Mouse (Mus musculus): ENCODE data around the gene Chdh. TPM values are rescaled to one million over a fixed set of nuclear protein-coding genes. Genes with fewer than 3 reads are reported as not detected.

The Chdh gene
- polyA plus RNA-seq, 1 experiment from 2014 or later = 1.4 TPM

DNA sequence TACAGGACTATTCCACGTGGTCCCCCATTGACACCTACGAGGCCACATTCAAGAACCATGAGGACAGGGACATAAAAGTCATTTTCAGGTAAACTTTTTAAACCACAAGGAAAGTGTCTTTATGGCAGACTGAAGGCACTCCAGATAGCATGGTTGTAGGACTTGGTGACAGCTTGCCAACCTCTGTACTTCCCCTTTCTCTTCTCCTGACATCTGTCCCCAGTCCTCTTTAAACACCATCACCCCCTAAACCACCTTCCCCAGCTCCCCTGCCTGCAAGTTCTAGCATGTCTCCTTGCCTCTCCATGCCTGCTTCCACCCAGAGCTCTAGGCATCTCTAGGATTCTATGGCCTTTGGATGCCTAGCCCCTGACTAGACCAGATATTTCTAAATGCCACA, 56.0 kb downstream of the Chdh start:
- Histone ChIP-seq H3K4me3 (ENCODE audit: low read depth, low read length) (no peak overlapping the region), H3K9me3 (ENCODE audit: control insufficient read depth) (no peaks in the 10 kb centered on the region), H3K27me3 (replicated peaks; ENCODE audit: control insufficient read depth, insufficient read depth, low read length) (no peaks in the 10 kb centered on the region), H3K4me2 (replicated peaks; ENCODE audit: low read depth) (no peak overlapping the region), H3K27ac (ENCODE audit: low read depth, low read length) (no peak overlapping the region), H3K4me1 (replicated peaks; ENCODE audit: control insufficient read depth, insufficient read depth, low read length) (no peaks in the 10 kb centered on the region), H3K9ac (ENCODE audit: low read depth, low read length) (no peak overlapping the region), H3K36me3 (ENCODE audit: control insufficient read depth, insufficient read depth) (no peaks in the 10 kb centered on the region)
- no peak for TF ChIP-seq CTCF (IDR thresholded peaks at IDR 0.05; ENCODE audit: low read depth)
- 87% methylated on average over 2 of the region's 2 CpGs for WGBS
- ATAC-seq = no peak

GRCm38 (mm10) chr14:30066752-30067151, 57.9 kb downstream of the Chdh start:
- ATAC-seq = no peak
- Histone ChIP-seq H3K27me3 (replicated peaks; ENCODE audit: control insufficient read depth, insufficient read depth, low read length) (no peaks in the 10 kb centered on the region), H3K4me3 (ENCODE audit: low read depth, low read length) (no peak overlapping the region), H3K4me2 (replicated peaks; ENCODE audit: low read depth) (no peak overlapping the region), H3K36me3 (ENCODE audit: control insufficient read depth, insufficient read depth) (no peaks in the 10 kb centered on the region), H3K4me1 (replicated peaks; ENCODE audit: control insufficient read depth, insufficient read depth, low read length) (no peaks in the 10 kb centered on the region), H3K9ac (ENCODE audit: low read depth, low read length) (no peak overlapping the region), H3K9me3 (ENCODE audit: control insufficient read depth) (no peaks in the 10 kb centered on the region), H3K27ac (ENCODE audit: low read depth, low read length) (no peak overlapping the region)
- 77% methylated on average over 12 of the region's 12 CpGs for WGBS
- TF ChIP-seq CTCF (IDR thresholded peaks at IDR 0.05; ENCODE audit: low read depth) = no peak

DNA sequence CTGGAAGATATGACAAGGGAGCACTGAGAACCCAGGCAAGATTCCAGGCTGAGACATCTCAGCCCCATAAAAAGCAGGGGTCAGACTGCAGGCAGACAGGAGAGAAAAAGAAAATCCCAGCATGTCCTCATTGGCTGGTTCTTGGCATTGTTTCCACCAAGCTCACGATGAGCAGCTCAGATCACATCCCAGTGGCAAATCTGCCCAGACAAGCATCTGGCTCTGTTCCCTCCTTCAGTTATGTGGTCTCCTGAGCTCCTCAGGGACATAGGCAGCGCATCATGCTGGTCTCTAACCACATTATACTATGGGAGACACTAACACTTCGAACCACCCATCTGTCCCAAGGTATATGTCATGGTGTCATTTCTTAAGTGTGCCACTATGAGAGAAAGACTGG, 59.7 kb downstream of the Chdh start:
- Histone ChIP-seq H3K36me3 (ENCODE audit: control insufficient read depth, insufficient read depth) (no peaks in the 10 kb centered on the region), H3K27me3 (replicated peaks; ENCODE audit: control insufficient read depth, insufficient read depth, low read length) (no peaks in the 10 kb centered on the region), H3K9ac (ENCODE audit: low read depth, low read length) (no peak overlapping the region), H3K9me3 (ENCODE audit: control insufficient read depth) (no peaks in the 10 kb centered on the region), H3K4me3 (ENCODE audit: low read depth, low read length) (no peak overlapping the region), H3K27ac (ENCODE audit: low read depth, low read length) (no peak overlapping the region), H3K4me1 (replicated peaks; ENCODE audit: control insufficient read depth, insufficient read depth, low read length) (no peaks in the 10 kb centered on the region), H3K4me2 (replicated peaks; ENCODE audit: low read depth) (no peak overlapping the region)
- TF ChIP-seq CTCF (IDR thresholded peaks at IDR 0.05; ENCODE audit: low read depth) = no peak
- no peak for ATAC-seq
- WGBS = 79% methylated on average over 3 of the region's 3 CpGs

DNA sequence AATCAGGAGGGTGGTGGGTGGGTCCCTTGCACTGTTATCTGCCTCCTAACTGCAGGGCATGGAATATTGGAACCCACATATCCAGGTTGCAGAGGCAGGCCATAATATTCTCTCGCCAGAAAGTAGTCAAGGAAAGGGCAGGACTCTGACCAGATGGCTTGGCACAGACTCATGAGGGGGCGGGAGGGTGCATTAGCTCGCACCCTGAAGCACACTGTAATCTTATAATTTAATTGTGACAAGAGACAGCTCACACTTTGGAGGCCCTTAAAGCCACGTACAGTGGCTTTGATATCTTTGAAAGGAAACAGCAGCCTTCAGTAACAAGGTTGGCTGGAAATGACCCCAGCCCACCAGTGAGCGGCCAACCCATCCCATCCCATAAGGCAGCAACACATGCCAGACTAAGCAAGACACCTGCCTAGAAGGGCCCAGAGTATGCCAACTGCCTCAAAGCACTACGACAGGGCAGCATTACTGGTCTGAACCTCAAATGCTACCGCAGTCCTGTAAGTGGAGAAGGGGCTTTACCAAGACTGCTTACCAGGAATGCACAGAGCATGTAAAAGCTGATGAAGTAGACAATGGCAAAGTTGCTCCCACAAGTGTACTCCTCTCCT, 66.6 kb downstream of the Chdh start:
- Histone ChIP-seq H3K36me3 (ENCODE audit: control insufficient read depth, insufficient read depth) (no peaks in the 10 kb centered on the region), H3K9me3 (ENCODE audit: control insufficient read depth) (no peaks in the 10 kb centered on the region), H3K4me1 (replicated peaks; ENCODE audit: control insufficient read depth, insufficient read depth, low read length) (no peaks in the 10 kb centered on the region), H3K27ac (ENCODE audit: low read depth, low read length) (no peak overlapping the region), H3K4me2 (replicated peaks; ENCODE audit: low read depth) (no peak overlapping the region), H3K9ac (ENCODE audit: low read depth, low read length) (no peak overlapping the region), H3K4me3 (ENCODE audit: low read depth, low read length) (no peak overlapping the region), H3K27me3 (replicated peaks; ENCODE audit: control insufficient read depth, insufficient read depth, low read length) (peaks cover 9% of the 10 kb centered on the region; the same call in 1 of the 2 replicates)
- ATAC-seq = no peak
- WGBS = 82% methylated on average over 7 of the region's 7 CpGs
- TF ChIP-seq CTCF (IDR thresholded peaks at IDR 0.05; ENCODE audit: low read depth) = no peak

DNA sequence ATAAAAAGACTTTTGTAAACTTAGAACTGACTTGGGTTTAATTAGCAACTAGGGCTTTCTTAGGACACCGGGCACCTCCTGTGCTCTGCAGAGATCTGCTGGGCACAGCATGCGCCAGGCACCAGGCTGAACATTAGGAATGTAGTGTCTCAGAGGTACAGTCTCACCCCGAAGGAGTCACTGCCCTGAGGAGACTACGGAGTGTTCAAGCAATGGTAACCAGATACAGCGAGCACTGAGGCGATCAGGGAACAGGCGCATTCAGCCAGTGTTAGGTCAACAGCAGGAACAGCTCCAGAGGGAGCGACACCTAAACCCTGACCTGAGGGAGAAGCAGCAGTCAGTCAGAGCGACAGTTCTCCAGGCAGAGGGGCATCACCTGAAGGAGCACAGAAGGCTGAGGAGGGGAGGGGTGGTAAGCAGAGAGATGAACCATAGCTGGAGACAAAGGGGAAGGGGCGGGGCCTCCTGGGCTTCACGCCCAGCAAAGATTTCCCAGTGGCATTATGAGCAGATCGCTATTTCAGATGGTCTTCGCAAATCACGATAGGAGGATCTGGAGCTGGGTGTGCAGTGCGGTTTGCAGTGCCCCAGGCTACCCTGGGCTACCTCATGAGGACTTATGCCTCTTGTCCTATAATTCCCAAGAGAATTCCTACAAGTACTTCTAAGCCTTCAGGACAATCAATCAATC, 69.4 kb downstream of the Chdh start:
- H3K27ac ChIP-seq (ENCODE audit: low read depth, low read length) = no peak overlapping the region
- no peak overlapping the region for H3K4me2 ChIP-seq (replicated peaks; ENCODE audit: low read depth)
- ATAC-seq = no peak
- H3K9ac ChIP-seq (ENCODE audit: low read depth, low read length) = no peak overlapping the region
- TF ChIP-seq CTCF (IDR thresholded peaks at IDR 0.05; ENCODE audit: low read depth) = no peak
- no peak overlapping the region for H3K4me3 ChIP-seq (ENCODE audit: low read depth, low read length)
- 65% methylated on average over 15 of the region's 15 CpGs for WGBS
- peaks cover 9% of the 10 kb centered on the region; the same call in 1 of the 2 replicates for H3K27me3 ChIP-seq (replicated peaks; ENCODE audit: control insufficient read depth, insufficient read depth, low read length)
- H3K4me1 ChIP-seq (replicated peaks; ENCODE audit: control insufficient read depth, insufficient read depth, low read length) = no peaks in the 10 kb centered on the region
- H3K36me3 ChIP-seq (ENCODE audit: control insufficient read depth, insufficient read depth) = no peaks in the 10 kb centered on the region
- no peaks in the 10 kb centered on the region for H3K9me3 ChIP-seq (ENCODE audit: control insufficient read depth)

- H3K4me1 ChIP-seq (replicated peaks; ENCODE audit: control insufficient read depth, insufficient read depth, low read length) = no peaks in the 10 kb centered on the region
- TF ChIP-seq CTCF (IDR thresholded peaks at IDR 0.05; ENCODE audit: low read depth) = no peak
- H3K27ac ChIP-seq (ENCODE audit: low read depth, low read length) = no peak overlapping the region
- H3K27me3 ChIP-seq (replicated peaks; ENCODE audit: control insufficient read depth, insufficient read depth, low read length) = peaks cover 9% of the 10 kb centered on the region; the same call in 1 of the 2 replicates
- H3K4me2 ChIP-seq (replicated peaks; ENCODE audit: low read depth) = no peak overlapping the region
- no peak overlapping the region for H3K4me3 ChIP-seq (ENCODE audit: low read depth, low read length)
- no peaks in the 10 kb centered on the region for H3K36me3 ChIP-seq (ENCODE audit: control insufficient read depth, insufficient read depth)
- no peak for ATAC-seq
- no peak overlapping the region for H3K9ac ChIP-seq (ENCODE audit: low read depth, low read length)
- H3K9me3 ChIP-seq (ENCODE audit: control insufficient read depth) = no peaks in the 10 kb centered on the region
- 32% methylated on average over 4 of the region's 4 CpGs for WGBS
Observed at GRCm38 (mm10) chr14:30079729-30080128, 70.9 kb downstream of the Chdh start.

Small RNA genes lying within 50 kb of the gene (microRNA-seq; reads per million reads assigned to microRNA genes)
- gene Mir6947 = not detected

Other genes with a start within 250 kb of the Chdh start
- gene Selenok, start 40.7 kb upstream of the Chdh start, polyA plus RNA-seq (2015; fragmentation: Nextera tagmentation; extraction: Ambion mirVana) = 313 and 318 TPM in 2 replicates
- 20.1 and 21.6 TPM in 2 replicates for gene Actr8, start 30.7 kb upstream of the Chdh start, polyA plus RNA-seq (2015; fragmentation: Nextera tagmentation; extraction: Ambion mirVana)
- gene Il17rb, start 127 bp upstream of the Chdh start, polyA plus RNA-seq (2015; fragmentation: Nextera tagmentation; extraction: Ambion mirVana) = 0.41 and 0.65 TPM in 2 replicates